ENCODE assay signal across 9 mouse cellular contexts in the genomic region with DNA sequence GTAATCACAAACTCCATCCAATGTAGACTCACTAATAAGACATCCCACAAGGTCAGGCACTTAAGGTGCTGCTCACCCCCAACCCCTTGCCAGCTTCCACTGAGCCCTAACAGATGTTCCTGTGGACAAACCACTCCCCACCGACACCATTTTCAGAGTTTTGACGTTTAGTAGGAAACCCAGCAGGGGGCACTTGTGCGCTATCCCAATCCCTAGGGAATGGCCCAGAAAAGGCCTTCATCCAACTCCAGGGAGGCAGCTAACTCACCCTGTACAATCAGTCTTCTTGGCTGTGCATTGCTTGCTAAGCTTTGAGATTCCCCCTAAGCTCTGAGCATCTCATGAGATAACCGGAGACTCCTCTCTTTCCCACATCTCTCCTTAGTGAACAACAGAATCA.
A peak's percentile ranks its signal among the peaks of the same experiment; 100 is the strongest.
DNase-seq lines count a peak whose midpoint lies in the region; ATAC-seq lines count a peak whose summit lies in the region.
"Had no signal": no experiment of that assay in that cellular context is flagged by ENCODE, and none has a peak within 500 bp of the region (broad histone marks: within the 10 kb centered on the region; RNA-seq: fewer than 3 reads in every experiment).

No protein-coding gene starts in this region.

- H3K4me3 ChIP-seq in kidney, embryonic 14.5 days (ENCODE audit: low read length), result no peak overlapping the region
- no peak overlapping the region for H3K4me3 ChIP-seq in hindbrain, embryonic 13.5 days
- H3K4me3 ChIP-seq: limb, embryonic 15.5 days had no signal

- 48% methylated on average over 4 of the region's 4 CpGs for WGBS in kidney, embryonic 14.5 days
- WGBS in hindbrain, embryonic 13.5 days, result 56% methylated on average over 4 of the region's 4 CpGs

- H3K27me3 ChIP-seq in kidney, embryonic 14.5 days (ENCODE audit: control insufficient read depth, insufficient read depth, low read length), result no peaks in the 10 kb centered on the region
- no peaks in the 10 kb centered on the region for H3K27me3 ChIP-seq in hindbrain, embryonic 13.5 days
- H3K27me3 ChIP-seq: limb, embryonic 15.5 days had no signal

- no peaks in the 10 kb centered on the region for H3K4me1 ChIP-seq in kidney, embryonic 14.5 days (ENCODE audit: control insufficient read depth, insufficient read depth, low read length)
- peaks cover 24% of the 10 kb centered on the region for H3K4me1 ChIP-seq in hindbrain, embryonic 13.5 days (replicated peaks)

- peak; percentile 13 for DNase-seq in kidney, adult 11 months
- peak; percentile 39 for DNase-seq in ZHBTc4 (ENCODE audit: low read depth, low spot score)
- DNase-seq in frontal cortex, postnatal 36 days (ENCODE audit: low spot score in 2 of 2), result peak; percentile 41 to 54
- DNase-seq in lung, postnatal 14 days, result peak; percentile 23
- no peak for DNase-seq in cerebellum, adult 9-11 months

- H3K4me2 ChIP-seq in kidney, embryonic 14.5 days (replicated peaks; ENCODE audit: low read depth, low read length), result no peak overlapping the region
- H3K4me2 ChIP-seq in hindbrain, embryonic 13.5 days, result no peak overlapping the region
- H3K4me2 ChIP-seq: limb, embryonic 15.5 days had no signal

- no peaks in the 10 kb centered on the region for H3K36me3 ChIP-seq in kidney, embryonic 14.5 days (ENCODE audit: control insufficient read depth, insufficient read depth, low read length)
- no peaks in the 10 kb centered on the region for H3K36me3 ChIP-seq in hindbrain, embryonic 13.5 days
- H3K36me3 ChIP-seq: limb, embryonic 15.5 days had no signal

- no peaks in the 10 kb centered on the region for H3K9me3 ChIP-seq in kidney, embryonic 14.5 days (ENCODE audit: control insufficient read depth, low read length)
- no peaks in the 10 kb centered on the region for H3K9me3 ChIP-seq in hindbrain, embryonic 13.5 days
- H3K9me3 ChIP-seq: limb, embryonic 15.5 days had no signal

- H3K9ac ChIP-seq in kidney, embryonic 14.5 days (ENCODE audit: low read depth, low read length), result no peak overlapping the region
- H3K9ac ChIP-seq in hindbrain, embryonic 13.5 days, result no peak overlapping the region
- H3K9ac ChIP-seq: limb, embryonic 15.5 days had no signal

- ATAC-seq in kidney, embryonic 14.5 days (ENCODE audit: low FRiP score, low TSS enrichment), result no peak
- no peak for ATAC-seq in megakaryocyte-erythroid progenitor cell, adult 5-6 weeks (replicated peaks; ENCODE audit: low FRiP score, low TSS enrichment, poor library complexity, severe bottlenecking)
- ATAC-seq in hindbrain, embryonic 13.5 days (ENCODE audit: low FRiP score), result no peak

- no peak overlapping the region for H3K27ac ChIP-seq in kidney, embryonic 14.5 days (ENCODE audit: low read depth, low read length)
- no peak overlapping the region for H3K27ac ChIP-seq in hindbrain, embryonic 13.5 days
- H3K27ac ChIP-seq: limb, embryonic 15.5 days had no signal
